Mouse (Mus musculus) embryo, embryonic 9.5 days (tissue): ENCODE measurements around the gene Suclg2.

ENCODE experiments used
- DNase-seq: peaks from one replicate; pipeline ENCODE4 v3.0.0-alpha.2; 2017; ENCODE audit errors: extremely low spot score

The Suclg2 gene

GRCm38 (mm10) chr6:95563355-95564009, 155.1 kb downstream of the Suclg2 start:
- no peak for DNase-seq

GRCm38 (mm10) chr6:95556320-95556719, 162.3 kb downstream of the Suclg2 start:
- no peak for DNase-seq

GRCm38 (mm10) chr6:95552339-95552950, 166.2 kb downstream of the Suclg2 start:
- DNase-seq, result no peak

- DNase-seq, result peak; percentile 10
Observed at GRCm38 (mm10) chr6:95551000-95551399, 167.6 kb downstream of the Suclg2 start.

- no peak for DNase-seq
Observed at GRCm38 (mm10) chr6:95546189-95546832, 172.3 kb downstream of the Suclg2 start.

GRCm38 (mm10) chr6:95545714-95546113, 172.9 kb downstream of the Suclg2 start:
- DNase-seq, result no peak

- DNase-seq, result no peak
Observed at GRCm38 (mm10) chr6:95545296-95545695, 173.3 kb downstream of the Suclg2 start.

- no peak for DNase-seq
Observed at GRCm38 (mm10) chr6:95535191-95535590, 183.4 kb downstream of the Suclg2 start.

- no peak for DNase-seq
Observed at GRCm38 (mm10) chr6:95519846-95520245, 198.8 kb downstream of the Suclg2 start.

GRCm38 (mm10) chr6:95518406-95518805, 200.2 kb downstream of the Suclg2 start:
- DNase-seq, result no peak

GRCm38 (mm10) chr6:95515721-95516120, 202.9 kb downstream of the Suclg2 start:
- no peak for DNase-seq

GRCm38 (mm10) chr6:95514726-95515125, 203.9 kb downstream of the Suclg2 start:
- DNase-seq, result no peak

GRCm38 (mm10) chr6:95511689-95512088, 206.9 kb downstream of the Suclg2 start:
- DNase-seq, result no peak

GRCm38 (mm10) chr6:95500771-95501170, 217.8 kb downstream of the Suclg2 start:
- DNase-seq, result no peak

GRCm38 (mm10) chr6:95499639-95500038, 219.0 kb downstream of the Suclg2 start:
- DNase-seq, result no peak

GRCm38 (mm10) chr6:95492216-95492956, 226.2 kb downstream of the Suclg2 start:
- DNase-seq, result no peak

- no peak for DNase-seq
Observed at GRCm38 (mm10) chr6:95491043-95491442, 227.6 kb downstream of the Suclg2 start.

GRCm38 (mm10) chr6:95485791-95486190, 232.8 kb downstream of the Suclg2 start:
- DNase-seq, result no peak

GRCm38 (mm10) chr6:95484183-95484818, 234.3 kb downstream of the Suclg2 start:
- DNase-seq, result peak; percentile 63

- no peak for DNase-seq
Observed at GRCm38 (mm10) chr6:95483686-95484085, 234.9 kb downstream of the Suclg2 start.

GRCm38 (mm10) chr6:95483127-95483526, 235.5 kb downstream of the Suclg2 start:
- DNase-seq, result no peak

- no peak for DNase-seq
Observed at GRCm38 (mm10) chr6:95479801-95480200, 238.8 kb downstream of the Suclg2 start.
